Mouse (Mus musculus) spleen, adult 2 months (tissue): ENCODE results near the gene Krtcap2. TPM values are rescaled to one million over a fixed set of nuclear protein-coding genes. Genes with fewer than 3 reads are reported as not detected.

Experiments
- DNase-seq, 2 experiments: peaks; one replicate each; pipeline versions ENCODE4 v3.0.0 to v3.0.0-alpha.2; 2012 to 2021; ENCODE audit warnings: low spot score in 2 of 2, low read depth in 1 of 2
- H3K27ac ChIP-seq: fragments of 200-500 bp; 2 replicates; pipeline ENCODE4 v1.5.1; 2012; ENCODE audit warnings: low read length, inconsistent platforms; ENCODE audit not compliant: insufficient read depth
- H3K27me3 ChIP-seq: fragments of 200-500 bp; 2 replicates; pipeline ENCODE4 v1.6.1; 2012; ENCODE audit warnings: mild to moderate bottlenecking, moderate library complexity, low read length, inconsistent platforms; ENCODE audit not compliant: control insufficient read depth, insufficient read depth
- H3K36me3 ChIP-seq: fragments of 200-500 bp; 2 replicates; pipeline ENCODE4 v1.6.1; 2012; ENCODE audit warnings: mild to moderate bottlenecking, low read length, inconsistent platforms; ENCODE audit not compliant: control insufficient read depth, insufficient read depth
- H3K4me1 ChIP-seq: fragments of 200-500 bp; 2 replicates; pipeline ENCODE4 v1.6.1; 2011; ENCODE audit warnings: inconsistent platforms; ENCODE audit not compliant: control insufficient read depth, insufficient read depth, insufficient read length
- H3K4me3 ChIP-seq: fragments of 200-500 bp; 2 replicates; pipeline ENCODE4 v1.5.1; 2011; ENCODE audit warnings: mild to moderate bottlenecking, inconsistent platforms; ENCODE audit not compliant: insufficient read depth, insufficient read length; ENCODE audit errors: extremely low read depth
- CTCF ChIP-seq: fragments of 200-500 bp; IDR thresholded peaks from 2 replicates; pipeline ENCODE4 v1.5.1; 2011; ENCODE audit warnings: mild to moderate bottlenecking, inconsistent platforms; ENCODE audit not compliant: insufficient read depth, insufficient read length, insufficient replicate concordance; ENCODE audit errors: extremely low read depth
- POLR2A ChIP-seq: fragments of 200-500 bp; IDR thresholded peaks from 2 replicates; pipeline ENCODE4 v1.6.1; 2011; ENCODE audit warnings: low read depth, low read length, inconsistent platforms
- WGBS: fragments of 180-500 bp; shearing (Covaris S2); methylation state at CpG from one replicate; pipeline ENCODE4 v1.1.7; 2018; 5-methylcytosine and 5-hydroxymethylcytosine counted together
- polyA plus RNA-seq: library from polyadenylated mRNA; depleted of rRNA; stranded (reverse); fragments of >200 nt; gene quantifications from 2 replicates; pipeline ENCODE4 v1.2.3, GENCODE M21; 2012

Krtcap2 gene
- polyA plus RNA-seq, 1 experiment, result 93.5 TPM

DNA sequence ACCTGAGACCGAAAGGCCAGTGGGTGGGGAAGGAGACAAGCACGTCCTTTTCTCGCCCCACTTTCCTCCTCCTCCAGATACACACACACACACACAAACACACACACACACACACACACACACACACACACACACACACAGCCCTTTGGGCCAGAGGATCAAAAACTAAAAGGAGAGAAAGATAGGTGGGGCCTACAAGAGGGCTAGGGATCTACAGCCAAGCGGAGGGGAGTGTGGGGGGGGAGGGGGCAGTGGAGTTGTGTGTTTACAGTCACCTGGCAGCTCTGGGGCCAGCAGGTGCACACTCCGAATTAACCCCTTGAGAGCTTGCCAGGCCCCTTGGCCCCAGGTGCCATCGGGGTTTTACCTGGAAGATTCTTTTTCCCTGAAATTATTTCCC is 13.2 kb upstream of the Krtcap2 start:
- no peaks in the 10 kb centered on the region for H3K27me3 ChIP-seq
- 95% methylated on average over 6 of the region's 6 CpGs for WGBS
- no peak for DNase-seq
- H3K27ac ChIP-seq, result no peak overlapping the region
- no peak overlapping the region for H3K4me3 ChIP-seq
- peaks cover 28% of the 10 kb centered on the region for H3K4me1 ChIP-seq
- TF ChIP-seq CTCF (no peak), POLR2A (no peak)
- H3K36me3 ChIP-seq, result no peaks in the 10 kb centered on the region

DNA sequence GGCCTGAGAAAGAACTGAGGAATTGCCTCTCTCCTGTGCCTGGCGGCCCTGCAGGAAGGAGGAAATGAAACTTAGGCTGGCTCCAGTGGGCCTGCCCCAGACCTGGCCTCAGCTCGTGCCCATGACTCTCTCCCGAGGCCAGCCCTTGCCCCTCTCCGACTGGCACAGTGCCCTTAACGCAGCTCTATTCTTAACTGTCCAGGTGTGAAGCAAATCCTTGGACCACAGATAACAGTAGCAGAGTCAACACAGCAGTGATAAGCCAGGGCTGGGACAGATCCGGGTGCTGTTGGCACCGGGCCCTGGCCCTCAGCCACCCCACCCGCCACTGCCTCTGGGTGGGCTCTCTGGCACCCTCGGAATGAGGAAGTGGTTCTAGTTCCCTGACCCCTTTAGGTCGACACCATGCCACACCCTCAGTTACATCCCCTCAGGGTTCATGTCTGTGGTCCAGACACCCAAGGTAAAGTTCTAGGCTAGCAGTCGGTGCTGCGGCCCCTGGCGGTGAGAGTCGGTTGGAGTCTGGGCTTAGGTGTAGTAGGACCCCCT is 12.1 kb upstream of the Krtcap2 start:
- Histone ChIP-seq H3K4me3 (no peak overlapping the region), H3K4me1 (peaks cover 28% of the 10 kb centered on the region), H3K27ac (peak overlapping the region; percentile 59), H3K36me3 (no peaks in the 10 kb centered on the region), H3K27me3 (no peaks in the 10 kb centered on the region)
- TF ChIP-seq POLR2A (no peak), CTCF (no peak)
- 13% methylated on average over 14 of the region's 14 CpGs for WGBS
- DNase-seq, result peak in 1 of 2 experiments; percentile 50

DNA sequence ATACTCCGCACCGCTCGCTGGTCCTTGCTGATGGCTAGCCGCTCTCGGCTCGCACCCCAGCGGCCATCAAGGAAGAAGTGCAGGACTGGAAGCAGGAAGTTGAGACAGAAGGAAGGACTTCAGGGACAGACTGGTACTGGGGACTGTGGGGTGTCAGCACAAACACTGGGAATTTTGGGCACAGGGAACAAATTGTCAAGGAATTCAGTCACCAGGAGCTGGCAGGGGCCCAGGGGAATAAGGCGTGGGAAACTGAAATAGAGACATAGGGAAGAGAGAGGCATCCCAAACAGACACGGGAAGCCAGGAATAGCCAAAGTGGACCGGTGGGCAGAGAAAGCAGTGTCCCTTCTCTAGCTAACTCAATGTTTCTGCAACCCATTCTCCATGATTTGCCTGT is 9.2 kb upstream of the Krtcap2 start:
- no peak for TF ChIP-seq CTCF
- TF ChIP-seq POLR2A, result no peak
- Histone ChIP-seq H3K36me3 (no peaks in the 10 kb centered on the region), H3K4me1 (peaks cover 25% of the 10 kb centered on the region), H3K27ac (no peak overlapping the region), H3K27me3 (no peaks in the 10 kb centered on the region), H3K4me3 (no peak overlapping the region)
- WGBS, result 95% methylated on average over 10 of the region's 10 CpGs
- no peak for DNase-seq

DNA sequence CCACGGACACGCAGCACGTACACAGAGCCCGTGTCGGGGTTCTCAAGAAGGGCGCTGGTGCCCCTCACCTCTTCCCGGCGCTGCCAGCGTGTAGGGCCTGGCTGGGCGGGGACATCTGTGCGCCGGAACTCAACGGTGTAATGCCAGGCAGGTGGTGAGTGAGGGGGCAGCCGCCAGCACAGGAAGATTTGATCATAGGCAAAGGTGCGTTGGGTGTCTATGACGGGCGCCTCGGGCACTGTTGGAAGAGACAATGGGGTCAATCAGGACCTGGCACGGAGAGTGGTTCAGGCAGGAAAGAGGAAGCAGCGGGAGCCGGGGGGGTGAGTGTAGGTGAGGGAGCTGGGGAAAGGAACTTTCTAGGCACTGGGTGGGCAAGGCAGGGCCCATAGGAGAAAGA is 8.1 kb upstream of the Krtcap2 start:
- Histone ChIP-seq H3K4me1 (peaks cover 21% of the 10 kb centered on the region), H3K27me3 (no peaks in the 10 kb centered on the region), H3K27ac (no peak overlapping the region), H3K4me3 (no peak overlapping the region), H3K36me3 (no peaks in the 10 kb centered on the region)
- TF ChIP-seq CTCF (no peak), POLR2A (no peak)
- 89% methylated on average over 21 of the region's 21 CpGs for WGBS
- no peak for DNase-seq

DNA sequence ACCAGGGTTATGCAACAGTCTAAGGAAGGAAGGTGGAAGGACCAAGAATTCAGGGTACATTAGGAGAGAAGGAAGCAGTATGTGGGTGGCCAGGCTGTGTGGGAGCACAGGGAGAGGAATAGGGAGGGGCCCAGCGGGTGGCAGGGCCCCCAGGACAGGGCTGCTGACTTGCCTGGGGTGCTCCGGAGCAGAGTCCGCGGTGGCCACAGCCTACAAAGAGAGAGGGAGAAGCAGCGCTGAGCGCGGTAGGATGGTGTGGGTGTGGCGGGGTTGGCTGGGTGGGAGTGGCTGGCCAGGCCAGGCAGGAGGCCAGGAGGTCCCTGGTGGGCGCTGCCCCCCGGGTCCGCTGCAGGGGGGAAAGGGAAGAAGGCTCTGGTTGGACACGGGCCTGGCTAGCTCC is 7.3 kb upstream of the Krtcap2 start:
- no peak for TF ChIP-seq POLR2A
- TF ChIP-seq CTCF, result no peak
- DNase-seq, result no peak
- Histone ChIP-seq H3K27me3 (no peaks in the 10 kb centered on the region), H3K36me3 (no peaks in the 10 kb centered on the region), H3K4me3 (no peak overlapping the region), H3K4me1 (peaks cover 17% of the 10 kb centered on the region), H3K27ac (no peak overlapping the region)
- WGBS, result 75% methylated on average over 5 of the region's 12 CpGs

DNA sequence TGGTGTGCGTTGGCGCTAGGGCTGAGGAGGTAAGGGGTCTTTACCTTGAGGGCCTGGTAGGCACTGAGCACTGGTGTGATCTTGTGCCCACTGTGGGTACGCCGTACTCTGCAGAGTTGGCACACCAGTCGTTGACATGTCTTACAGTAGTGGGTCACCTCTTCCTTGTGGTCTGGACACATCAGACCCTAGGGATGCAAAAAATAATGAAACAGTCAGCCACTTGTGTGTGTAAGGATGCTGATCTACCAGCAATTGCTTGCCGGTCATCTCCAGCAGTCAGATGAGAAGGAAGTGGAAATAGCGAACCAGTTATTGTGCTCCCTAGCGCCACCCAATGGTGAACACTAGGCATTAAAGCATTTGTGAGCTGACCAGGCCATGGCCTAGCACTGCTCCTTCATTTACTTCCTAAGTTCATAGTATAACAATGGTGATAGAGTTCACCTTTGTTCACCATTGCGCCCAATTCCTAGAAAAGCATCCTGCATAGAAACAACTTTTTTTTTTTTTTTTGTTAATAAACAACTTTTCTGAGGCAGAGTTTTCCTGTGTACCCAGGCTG is 3.4 kb upstream of the Krtcap2 start:
- Histone ChIP-seq H3K36me3 (no peaks in the 10 kb centered on the region), H3K4me3 (no peak overlapping the region), H3K27me3 (no peaks in the 10 kb centered on the region), H3K4me1 (peaks cover 21% of the 10 kb centered on the region; the same call in 1 of the 2 replicates), H3K27ac (no peak overlapping the region)
- TF ChIP-seq POLR2A (no peak), CTCF (peak; percentile 46; the same call in 1 of the 2 replicates)
- peak in 1 of 2 experiments; percentile 69 for DNase-seq
- 67% methylated on average over 9 of the region's 9 CpGs for WGBS

DNA sequence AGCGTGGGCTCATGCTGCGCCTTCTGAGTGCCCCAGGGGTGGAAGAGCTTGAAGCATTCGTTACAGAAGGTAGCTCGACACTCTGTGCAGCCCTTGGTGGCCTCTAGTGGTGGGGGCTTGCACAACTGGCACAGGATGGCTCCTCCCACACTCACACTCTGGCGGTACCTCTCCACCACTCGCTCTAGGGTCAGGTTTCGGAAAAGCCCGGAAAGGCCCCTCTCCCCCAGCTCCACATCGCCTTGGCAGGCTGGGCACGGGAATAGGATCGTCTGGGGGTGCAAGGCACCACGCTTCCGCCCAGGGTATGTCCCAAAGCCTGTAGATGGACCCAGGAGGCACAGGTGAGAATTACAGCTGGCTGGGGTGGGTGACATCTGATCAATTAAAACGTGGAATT is 2.2 kb upstream of the Krtcap2 start:
- H3K4me1 ChIP-seq, result peaks cover 23% of the 10 kb centered on the region; the same call in 1 of the 2 replicates
- H3K27ac ChIP-seq, result no peak overlapping the region
- DNase-seq, result peak in 1 of 2 experiments; percentile 78
- TF ChIP-seq CTCF, result peak; percentile 64; the same call in 1 of the 2 replicates
- no peak for TF ChIP-seq POLR2A
- no peak overlapping the region for H3K4me3 ChIP-seq
- H3K27me3 ChIP-seq, result no peaks in the 10 kb centered on the region
- WGBS, result 18% methylated on average over 14 of the region's 14 CpGs
- no peaks in the 10 kb centered on the region for H3K36me3 ChIP-seq
